Comparison of ENCODE assay signal across 14 mouse cellular contexts in genomic region chr1:60683766-60684165, GRCm38 (mm10).
"Had no signal": no experiment of that assay in that cellular context is flagged by ENCODE, and none has a peak within 500 bp of the region (broad histone marks: within the 10 kb centered on the region; RNA-seq: fewer than 3 reads in every experiment).

No protein-coding gene starts in this region.

- DNase-seq: lung, adult 18-20 months; lung, embryonic 14.5 days; lung, postnatal 10 days; lung, postnatal 4 days; midbrain, embryonic 14.5 days; retina, postnatal 1 day; right cerebral cortex, adult 18-20 months; right cerebral cortex, postnatal 25 days; right cerebral cortex, postnatal 4 days; spleen, adult 18-20 months; thymus, adult 18-20 months; thymus, postnatal 14 days; thymus, postnatal 36 days had no signal

- ATAC-seq: midbrain, embryonic 16.5 days had no signal
